Mouse (Mus musculus) spleen, adult 2 months (tissue): ENCODE data around the gene Polr1e.

Experiments used
- CTCF ChIP-seq: fragments of 200-500 bp; IDR thresholded peaks from 2 replicates; pipeline ENCODE4 v1.5.1; 2011; ENCODE audit warnings: mild to moderate bottlenecking, inconsistent platforms; ENCODE audit not compliant: insufficient read depth, insufficient read length, insufficient replicate concordance; ENCODE audit errors: extremely low read depth
- POLR2A ChIP-seq: fragments of 200-500 bp; IDR thresholded peaks from 2 replicates; pipeline ENCODE4 v1.6.1; 2011; ENCODE audit warnings: low read depth, low read length, inconsistent platforms

GRCm38 (mm10) chr4:44973450-44973849 is 44.9 kb upstream of the Polr1e start:
- peak; percentile 96 for TF ChIP-seq CTCF
- TF ChIP-seq POLR2A = no peak
